21 mouse cellular contexts compared by ENCODE assay signal in the genomic region with DNA sequence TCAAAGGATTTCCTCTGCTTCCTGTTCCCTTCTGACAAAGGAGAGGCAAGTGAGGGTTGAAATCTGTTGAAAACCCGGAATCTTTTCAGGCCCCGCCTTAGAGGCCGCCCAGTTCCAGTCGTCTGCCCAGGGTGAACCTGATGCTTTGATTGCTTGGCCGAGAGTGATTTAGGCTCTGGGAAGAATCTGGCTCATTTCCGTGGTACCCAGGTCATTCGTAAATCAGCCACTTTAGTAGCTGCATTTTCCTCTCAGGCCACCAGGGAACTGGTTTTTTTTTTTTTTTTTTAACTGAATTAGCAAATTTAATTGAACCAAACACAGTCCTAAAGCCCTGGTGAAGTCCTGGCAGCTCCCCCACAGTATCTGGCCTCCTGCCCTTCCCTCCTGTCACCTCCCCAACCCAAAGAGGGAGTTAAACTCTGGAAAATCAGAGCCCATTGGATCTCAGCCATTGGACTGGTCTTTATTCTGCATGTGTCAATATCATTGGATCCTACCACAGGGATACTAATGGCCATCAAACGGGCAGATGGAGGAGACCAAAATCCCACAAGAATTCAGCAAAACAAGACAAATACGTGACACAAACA. TPM values are rescaled to one million over a fixed set of nuclear protein-coding genes. Genes with fewer than 3 reads are reported as not detected.
DNase-seq lines count a peak whose midpoint lies in the region; ATAC-seq and TF ChIP-seq lines count a peak whose summit lies in the region.
"Had no signal": no experiment of that assay in that cellular context is flagged by ENCODE, and none has a peak within 500 bp of the region (broad histone marks: within the 10 kb centered on the region; RNA-seq: fewer than 3 reads in every experiment).

No protein-coding gene starts in this region.

- no peak overlapping the region for H3K4me3 ChIP-seq in kidney, embryonic 16.5 days (ENCODE audit: low read length)
- H3K4me3 ChIP-seq in lung, embryonic 16.5 days (ENCODE audit: low read length) = no peak overlapping the region
- H3K4me3 ChIP-seq in small intestine, adult 2 months (ENCODE audit: low read depth, low read length) = no peak overlapping the region
- H3K4me3 ChIP-seq: embryonic facial prominence, embryonic 10.5 days; heart, embryonic 13.5 days; intestine, embryonic 15.5 days; limb, embryonic 15.5 days; liver, embryonic 15.5 days had no signal

- peaks cover 3% of the 10 kb centered on the region; the same call in 1 of the 2 replicates for H3K36me3 ChIP-seq in kidney, embryonic 16.5 days (ENCODE audit: insufficient read depth, low read length)
- H3K36me3 ChIP-seq in lung, embryonic 16.5 days (ENCODE audit: control insufficient read depth, insufficient read depth, low read length) = no peaks in the 10 kb centered on the region
- H3K36me3 ChIP-seq in small intestine, adult 2 months (ENCODE audit: control insufficient read depth, insufficient read depth, low read length) = no peaks in the 10 kb centered on the region
- H3K36me3 ChIP-seq: embryonic facial prominence, embryonic 10.5 days; G1E; heart, embryonic 13.5 days; intestine, embryonic 15.5 days; limb, embryonic 15.5 days; liver, embryonic 15.5 days had no signal

- TF ChIP-seq POLR2A in small intestine, adult 2 months (IDR thresholded peaks at IDR 0.05; ENCODE audit: low read depth, low read length) = no peak

- peaks cover 10% of the 10 kb centered on the region for H3K4me1 ChIP-seq in kidney, embryonic 16.5 days (ENCODE audit: insufficient read depth, low read length)
- H3K4me1 ChIP-seq in lung, embryonic 16.5 days (replicated peaks; ENCODE audit: control insufficient read depth, insufficient read depth, low read length) = no peaks in the 10 kb centered on the region
- no peaks in the 10 kb centered on the region for H3K4me1 ChIP-seq in small intestine, adult 2 months (ENCODE audit: control insufficient read depth, insufficient read depth, insufficient read length, low read length)
- H3K4me1 ChIP-seq: heart, embryonic 13.5 days; liver, embryonic 15.5 days had no signal

- peak; percentile 16; the same call in 1 of the 2 replicates for TF ChIP-seq CTCF in small intestine, adult 2 months (IDR thresholded peaks at IDR 0.05; ENCODE audit: extremely low read depth, insufficient read length, insufficient replicate concordance, low read depth, low read length)

- no peaks in the 10 kb centered on the region for H3K27me3 ChIP-seq in kidney, embryonic 16.5 days (ENCODE audit: insufficient read depth, low read length)
- no peaks in the 10 kb centered on the region for H3K27me3 ChIP-seq in lung, embryonic 16.5 days (ENCODE audit: control insufficient read depth, insufficient read depth, low read depth, low read length)
- no peaks in the 10 kb centered on the region for H3K27me3 ChIP-seq in small intestine, adult 2 months (ENCODE audit: control insufficient read depth, insufficient read depth, low read length)
- H3K27me3 ChIP-seq: heart, embryonic 13.5 days; intestine, embryonic 15.5 days; limb, embryonic 15.5 days; liver, embryonic 15.5 days had no signal

- peak; percentile 27 to 48 for DNase-seq in cerebellum, postnatal 14 days
- DNase-seq in cerebellum, adult 9-11 months = no peak
- DNase-seq in kidney, adult 9 months = no peak
- DNase-seq in lung, postnatal 25 days (ENCODE audit: low spot score) = no peak
- DNase-seq: adrenal gland, postnatal 25 days; cerebellum, adult 11-12 months; thymus, postnatal 25 days had no signal

- no peak overlapping the region for H3K9ac ChIP-seq in kidney, embryonic 16.5 days (replicated peaks; ENCODE audit: low read length)
- no peak overlapping the region for H3K9ac ChIP-seq in lung, embryonic 16.5 days (ENCODE audit: low read length)
- H3K9ac ChIP-seq: heart, embryonic 13.5 days; hindbrain, embryonic 14.5 days; intestine, embryonic 15.5 days; limb, embryonic 15.5 days; liver, embryonic 15.5 days had no signal

- ATAC-seq in kidney, embryonic 16.5 days (ENCODE audit: low FRiP score, low TSS enrichment) = peak; percentile 90
- ATAC-seq in lung, embryonic 16.5 days (ENCODE audit: low read depth) = peak; percentile 61
- ATAC-seq: CD4-positive, CD25-positive, alpha-beta regulatory T cell, adult 4 months had no signal

- 0 out of 2 replicates have a peak overlapping the region, but pooled peaks have one; percentile 7 for H3K4me2 ChIP-seq in kidney, embryonic 16.5 days (replicated peaks; ENCODE audit: low read depth, low read length)
- H3K4me2 ChIP-seq in lung, embryonic 16.5 days (ENCODE audit: low read depth, low read length) = no peak overlapping the region
- H3K4me2 ChIP-seq: heart, embryonic 13.5 days; hindbrain, embryonic 14.5 days; intestine, embryonic 15.5 days; limb, embryonic 15.5 days; liver, embryonic 15.5 days; midbrain, embryonic 11.5 days had no signal

- peak overlapping the region; percentile 72 for H3K27ac ChIP-seq in kidney, embryonic 16.5 days (ENCODE audit: low read length)
- peak overlapping the region; percentile 8; the same call in 1 of the 2 replicates for H3K27ac ChIP-seq in lung, embryonic 16.5 days (ENCODE audit: low read length)
- no peak overlapping the region for H3K27ac ChIP-seq in small intestine, adult 2 months (ENCODE audit: insufficient read depth, low read depth, low read length)
- H3K27ac ChIP-seq: embryonic facial prominence, embryonic 10.5 days; heart, embryonic 13.5 days; hindbrain, embryonic 14.5 days; intestine, embryonic 15.5 days; limb, embryonic 15.5 days; liver, embryonic 15.5 days had no signal

- 11% methylated on average over 9 of the region's 9 CpGs for WGBS in kidney, embryonic 16.5 days
- WGBS in lung, embryonic 16.5 days = 52% methylated on average over 9 of the region's 9 CpGs
- 33% methylated on average over 9 of the region's 9 CpGs for WGBS in small intestine, adult 2 months

- peaks cover 14% of the 10 kb centered on the region for H3K9me3 ChIP-seq in kidney, embryonic 16.5 days (ENCODE audit: low read length)
- peaks cover 10% of the 10 kb centered on the region for H3K9me3 ChIP-seq in lung, embryonic 16.5 days (ENCODE audit: control insufficient read depth, low read length)
- H3K9me3 ChIP-seq: intestine, embryonic 15.5 days; liver, embryonic 15.5 days had no signal

RNA-seq across cellular contexts. Expression of a gene that starts 29.2 kb away (rescaled TPM):
- polyA plus RNA-seq in kidney, embryonic 16.5 days (2015; fragmentation: Nextera tagmentation; extraction: Ambion mirVana) = 41.1 and 44.3 TPM in 2 replicates
- polyA plus RNA-seq in lung, embryonic 16.5 days (2015; fragmentation: Nextera tagmentation; extraction: Ambion mirVana) = not detected in 2 replicates
- polyA plus RNA-seq in small intestine, adult 2 months (2012; rRNA removed) = 0.08 TPM in 1 of 2 replicates, not detected in the other
- polyA plus RNA-seq: CD4-positive, CD25-positive, alpha-beta regulatory T cell, adult 4 months; embryonic facial prominence, embryonic 10.5 days; forebrain, embryonic 11.5 days; G1E; heart, embryonic 13.5 days; hindbrain, embryonic 14.5 days; limb, embryonic 15.5 days; liver, embryonic 15.5 days; midbrain, embryonic 11.5 days; testis, adult 2 months had no signal

Comparison
In these comparisons a context has a peak if more than half of its experiments do, and no peak if none do; other contexts are left out.
1. DNase-seq: peak in cerebellum, postnatal 14 days (2 of 2); none in cerebellum, adult 9-11 months (single experiment), kidney, adult 9 months (single experiment) and lung, postnatal 25 days (single experiment).
2. RNA of a gene that starts 29.2 kb away (polyA plus RNA-seq): 41.1 to 44.3 TPM in kidney, embryonic 16.5 days; 0.08 TPM in small intestine, adult 2 months and not detected in lung, embryonic 16.5 days; every median in the first group is over 10 times any median in the second.